Mouse (Mus musculus): ENCODE data around the gene Rnls.

GRCm38 (mm10) chr19:33102008-33102782 lies 289.9 kb downstream of the Rnls start:
- no peak for TF ChIP-seq EP300 (IDR thresholded peaks at IDR 0.05; ENCODE audit: low read depth)
- no peak for TF ChIP-seq CTCF (IDR thresholded peaks at IDR 0.05; ENCODE audit: low read depth)
